Mouse (Mus musculus) kidney, embryonic 16.5 days (tissue): Measurements from ENCODE around the gene Epc2. TPM values are rescaled to one million over a fixed set of nuclear protein-coding genes. Genes with fewer than 3 reads are reported as not detected.
A peak's percentile ranks its signal among the peaks of the same experiment; 100 is the strongest.

Source experiments
- ATAC-seq: fragments of 200-750 bp; cut with Nextera tagmentation; 2 replicates; pipeline ENCODE4 v1.8.0; 2017; ENCODE audit warnings: moderate TSS enrichment; ENCODE audit not compliant: low FRiP score, low TSS enrichment
- H3K27ac ChIP-seq: fragments of 300-500 bp; sonication (generic); 2 replicates; pipeline ENCODE4 v1.5.1; 2014; ENCODE audit warnings: low read length
- H3K27me3 ChIP-seq: fragments of 300-500 bp; sonication (generic); 2 replicates; pipeline ENCODE4 v1.6.1; 2014; ENCODE audit warnings: low read length, control low read depth, mixed read lengths; ENCODE audit not compliant: insufficient read depth
- H3K36me3 ChIP-seq: fragments of 300-500 bp; sonication (generic); 2 replicates; pipeline ENCODE4 v1.6.1; 2014; ENCODE audit warnings: low read length, control low read depth, mixed read lengths; ENCODE audit not compliant: insufficient read depth
- H3K4me1 ChIP-seq: fragments of 300-500 bp; sonication (generic); 2 replicates; pipeline ENCODE4 v1.6.1; 2014; ENCODE audit warnings: low read length, control low read depth, mixed read lengths; ENCODE audit not compliant: insufficient read depth
- H3K4me2 ChIP-seq: fragments of 300-500 bp; sonication (generic); replicated peaks from 2 replicates; pipeline ENCODE4 v1.6.1; 2014; ENCODE audit warnings: low read depth, low read length
- H3K4me3 ChIP-seq: fragments of 300-500 bp; sonication (generic); 2 replicates; pipeline ENCODE4 v1.5.1; 2014; ENCODE audit warnings: mild to moderate bottlenecking, low read length
- H3K9ac ChIP-seq: fragments of 300-500 bp; sonication (generic); replicated peaks from 2 replicates; pipeline ENCODE4 v1.6.1; 2014; ENCODE audit warnings: low read length
- H3K9me3 ChIP-seq: fragments of 300-500 bp; sonication (generic); 2 replicates; pipeline ENCODE4 v1.6.1; 2016; ENCODE audit warnings: low read length, control low read depth
- whole genome bisulfite sequencing: fragments of 180-500 bp; shearing (Covaris S2); extraction: QIAGEN DNeasy Blood & Tissue Kit; methylation state at CpG from one replicate; pipeline ENCODE4 v1.1.7; 2014; 5-methylcytosine and 5-hydroxymethylcytosine counted together
- polyA plus RNA-seq: library from polyadenylated mRNA; unstranded; fragments of >200 nt; fragmentation: Nextera tagmentation; extraction: Ambion mirVana; gene quantifications from 2 replicates; pipeline ENCODE4 v1.2.1, GENCODE M21; 2015

Gene Epc2
- polyA plus RNA-seq, 1 experiment from 2014 or later: 6.5 TPM

DNA sequence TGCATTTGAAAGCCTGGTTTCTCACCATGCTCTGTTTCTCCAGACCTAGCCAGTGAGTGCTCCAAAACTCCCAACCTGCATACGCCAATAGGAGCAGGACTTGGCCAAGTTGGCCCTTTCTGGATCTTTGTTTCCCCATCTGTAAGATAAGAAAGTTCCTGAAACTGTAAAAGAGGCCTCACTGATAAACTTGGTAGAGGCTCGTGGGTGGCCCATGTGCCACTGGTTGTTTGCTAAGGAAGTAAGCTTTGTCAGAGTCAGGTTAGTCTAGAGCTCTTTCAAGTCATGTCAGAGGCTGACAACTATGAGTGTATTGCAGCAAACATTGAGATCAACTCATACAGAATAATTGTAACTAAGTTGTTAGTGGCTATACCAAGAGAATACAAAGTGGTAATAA lies 101.8 kb downstream of the Epc2 start:
- Histone ChIP-seq H3K9me3 (no peaks in the 10 kb centered on the region), H3K4me3 (no peak overlapping the region), H3K27ac (no peak overlapping the region), H3K4me2 (no peak overlapping the region), H3K9ac (no peak overlapping the region), H3K27me3 (no peaks in the 10 kb centered on the region), H3K36me3 (peaks cover 31% of the 10 kb centered on the region), H3K4me1 (no peaks in the 10 kb centered on the region)
- ATAC-seq: no peak
- WGBS: 92% methylated on average over 2 of the region's 2 CpGs

DNA sequence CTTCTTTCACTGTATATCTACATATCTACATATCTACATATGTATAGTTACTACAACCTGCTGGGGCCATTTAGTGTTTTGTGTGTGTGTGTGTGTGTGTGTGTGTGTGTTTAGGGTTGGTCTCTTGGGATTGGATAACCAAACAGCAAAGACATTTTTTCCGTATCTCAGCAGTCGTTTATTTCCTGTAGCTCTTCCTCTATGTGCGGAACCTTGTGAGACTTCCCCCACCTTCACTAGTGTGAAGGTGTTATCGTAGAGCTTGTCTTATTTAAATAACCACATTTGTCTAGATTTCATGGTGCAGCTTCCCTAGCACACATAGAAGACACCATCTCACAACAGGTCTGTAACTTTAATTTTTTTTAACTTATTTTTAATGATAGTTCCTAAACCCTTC lies 106.1 kb downstream of the Epc2 start:
- no peaks in the 10 kb centered on the region for H3K27me3 ChIP-seq
- 85% methylated on average over 4 of the region's 4 CpGs for WGBS
- H3K4me3 ChIP-seq: no peak overlapping the region
- no peaks in the 10 kb centered on the region for H3K9me3 ChIP-seq
- peaks cover 14% of the 10 kb centered on the region for H3K36me3 ChIP-seq
- H3K27ac ChIP-seq: no peak overlapping the region
- H3K4me1 ChIP-seq: no peaks in the 10 kb centered on the region
- H3K4me2 ChIP-seq: no peak overlapping the region
- no peak overlapping the region for H3K9ac ChIP-seq
- ATAC-seq: no peak

DNA sequence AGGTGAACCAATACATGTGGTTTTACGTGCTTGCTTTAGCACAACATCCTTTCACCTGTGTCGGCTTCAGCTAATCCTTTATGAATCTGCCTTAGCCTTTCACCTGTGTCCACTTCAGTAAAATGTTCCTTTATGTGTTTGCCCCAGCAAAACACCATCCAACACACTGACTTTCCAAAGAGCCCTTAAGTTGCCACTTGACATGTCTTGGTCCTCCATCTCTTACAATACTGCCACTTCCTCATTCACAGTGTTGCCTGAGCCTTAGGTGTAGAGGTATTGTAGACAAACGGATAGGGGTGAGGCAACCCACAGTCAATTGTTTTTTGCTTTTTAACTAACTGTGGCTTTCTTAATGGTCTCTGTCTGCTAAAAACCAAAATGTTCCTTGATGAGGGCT lies 107.1 kb downstream of the Epc2 start:
- H3K4me2 ChIP-seq: no peak overlapping the region
- peaks cover 9% of the 10 kb centered on the region; the same call in 1 of the 2 replicates for H3K36me3 ChIP-seq
- H3K27ac ChIP-seq: no peak overlapping the region
- no peaks in the 10 kb centered on the region for H3K4me1 ChIP-seq
- ATAC-seq: no peak
- 92% methylated on average over 3 of the region's 3 CpGs for WGBS
- H3K9me3 ChIP-seq: no peaks in the 10 kb centered on the region
- no peak overlapping the region for H3K9ac ChIP-seq
- H3K27me3 ChIP-seq: no peaks in the 10 kb centered on the region
- H3K4me3 ChIP-seq: no peak overlapping the region

DNA sequence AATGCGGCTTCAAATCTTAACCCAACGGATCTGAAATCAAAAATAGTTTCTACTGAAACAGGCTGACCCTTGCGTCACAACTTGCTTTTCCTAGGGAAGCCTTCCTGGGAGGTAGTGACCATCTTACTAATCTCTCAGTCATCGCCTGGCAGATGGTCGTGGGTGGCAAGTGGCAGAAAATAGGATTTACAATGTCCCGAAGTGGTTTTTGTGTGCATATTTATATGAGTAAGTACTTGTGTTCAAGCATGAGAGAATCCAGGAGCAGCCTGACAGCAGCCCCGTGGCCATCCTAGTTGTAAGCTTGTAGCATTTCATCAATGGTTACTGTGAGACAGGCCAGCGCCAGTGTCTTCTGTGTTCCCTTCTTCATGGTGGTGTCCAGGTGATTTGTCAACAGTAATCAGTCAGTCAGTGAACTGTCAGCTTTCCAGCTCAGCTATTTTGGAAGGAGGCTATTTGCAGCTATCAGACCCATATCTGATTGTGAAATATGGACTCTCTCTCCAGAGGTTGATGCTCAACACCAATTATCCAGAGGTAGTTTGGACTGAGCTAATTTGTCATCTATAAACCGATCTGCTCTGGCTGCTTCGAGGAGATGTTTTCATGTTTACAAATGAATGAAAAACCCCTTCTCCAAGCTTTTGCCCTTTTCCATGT lies 111.5 kb downstream of the Epc2 start:
- Histone ChIP-seq H3K4me3 (no peak overlapping the region), H3K4me2 (no peak overlapping the region), H3K9me3 (no peaks in the 10 kb centered on the region), H3K4me1 (no peaks in the 10 kb centered on the region), H3K27me3 (no peaks in the 10 kb centered on the region), H3K36me3 (no peaks in the 10 kb centered on the region), H3K27ac (no peak overlapping the region), H3K9ac (no peak overlapping the region)
- WGBS: 84% methylated on average over 10 of the region's 10 CpGs
- ATAC-seq: no peak

DNA sequence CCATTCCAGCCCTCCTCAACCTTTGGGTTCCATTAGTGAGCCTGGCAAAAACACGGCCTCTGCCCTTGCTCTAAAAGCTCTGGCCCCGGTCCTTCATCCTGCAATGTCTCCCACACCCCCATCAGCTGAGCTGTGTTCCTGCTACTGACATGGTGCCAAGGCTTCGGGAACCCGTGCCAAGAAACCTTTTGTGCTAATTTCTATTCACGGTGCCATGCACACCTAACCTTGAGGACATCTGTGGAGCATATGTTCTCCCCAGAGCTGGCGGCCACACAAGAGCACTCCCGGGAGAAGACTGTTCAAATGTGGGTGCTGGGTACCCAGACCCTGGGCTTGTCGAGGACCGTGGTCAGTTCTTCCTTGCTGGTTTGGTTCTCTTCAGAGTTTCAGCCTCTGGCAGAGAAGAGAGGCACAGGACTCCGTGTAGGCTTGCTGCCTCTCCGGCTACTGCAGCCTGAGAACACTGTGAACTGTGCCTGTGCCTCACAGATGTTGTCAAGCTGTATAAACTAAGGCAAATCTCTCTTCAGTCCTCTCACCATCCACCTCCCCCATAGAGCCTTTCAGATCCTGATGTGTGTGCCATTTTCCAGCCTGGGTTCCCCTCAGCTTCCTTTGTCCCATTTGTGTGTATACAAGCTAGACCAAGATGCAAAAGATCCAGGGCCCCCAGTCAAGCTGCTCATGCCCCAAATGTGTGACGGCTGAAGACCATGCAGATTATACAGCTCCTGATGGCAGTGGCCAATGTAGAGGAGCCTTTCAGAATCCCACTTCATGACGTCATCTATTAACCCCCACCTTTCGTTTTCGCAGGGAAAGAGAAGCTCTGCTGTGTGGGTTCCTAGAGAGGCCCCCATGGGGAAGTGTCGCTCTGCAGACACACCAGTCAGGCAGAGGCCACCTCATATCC lies 118.8 kb downstream of the Epc2 start:
- ATAC-seq: peak; percentile 21
- no peak overlapping the region for H3K9ac ChIP-seq
- no peak overlapping the region for H3K27ac ChIP-seq
- no peaks in the 10 kb centered on the region for H3K9me3 ChIP-seq
- peak overlapping the region; percentile 38 for H3K4me2 ChIP-seq
- no peaks in the 10 kb centered on the region for H3K27me3 ChIP-seq
- peaks cover 24% of the 10 kb centered on the region for H3K4me1 ChIP-seq
- H3K36me3 ChIP-seq: no peaks in the 10 kb centered on the region
- 68% methylated on average over 16 of the region's 16 CpGs for WGBS
- no peak overlapping the region for H3K4me3 ChIP-seq

DNA sequence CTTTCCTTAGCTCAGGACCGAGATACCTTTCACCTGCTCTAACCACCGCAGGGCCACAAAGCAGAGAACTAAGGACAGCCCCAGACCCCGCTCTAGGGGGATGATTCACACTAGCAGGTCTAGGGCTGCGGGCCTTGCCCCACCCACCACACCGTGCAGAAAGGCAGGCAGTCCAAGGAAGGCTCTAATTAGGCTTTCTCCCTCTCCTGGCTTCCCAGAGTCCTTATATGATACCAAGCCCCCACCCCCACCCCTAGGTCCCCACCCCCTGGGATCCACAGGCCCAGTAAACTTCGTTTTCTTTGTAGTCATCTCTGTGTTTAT lies 119.5 kb downstream of the Epc2 start:
- Histone ChIP-seq H3K4me2 (peak overlapping the region; percentile 38), H3K9me3 (no peaks in the 10 kb centered on the region), H3K4me3 (no peak overlapping the region), H3K36me3 (no peaks in the 10 kb centered on the region), H3K27me3 (no peaks in the 10 kb centered on the region), H3K27ac (no peak overlapping the region), H3K4me1 (peaks cover 24% of the 10 kb centered on the region), H3K9ac (no peak overlapping the region)
- 41% methylated on average over 6 of the region's 6 CpGs for WGBS
- ATAC-seq: peak; percentile 49

DNA sequence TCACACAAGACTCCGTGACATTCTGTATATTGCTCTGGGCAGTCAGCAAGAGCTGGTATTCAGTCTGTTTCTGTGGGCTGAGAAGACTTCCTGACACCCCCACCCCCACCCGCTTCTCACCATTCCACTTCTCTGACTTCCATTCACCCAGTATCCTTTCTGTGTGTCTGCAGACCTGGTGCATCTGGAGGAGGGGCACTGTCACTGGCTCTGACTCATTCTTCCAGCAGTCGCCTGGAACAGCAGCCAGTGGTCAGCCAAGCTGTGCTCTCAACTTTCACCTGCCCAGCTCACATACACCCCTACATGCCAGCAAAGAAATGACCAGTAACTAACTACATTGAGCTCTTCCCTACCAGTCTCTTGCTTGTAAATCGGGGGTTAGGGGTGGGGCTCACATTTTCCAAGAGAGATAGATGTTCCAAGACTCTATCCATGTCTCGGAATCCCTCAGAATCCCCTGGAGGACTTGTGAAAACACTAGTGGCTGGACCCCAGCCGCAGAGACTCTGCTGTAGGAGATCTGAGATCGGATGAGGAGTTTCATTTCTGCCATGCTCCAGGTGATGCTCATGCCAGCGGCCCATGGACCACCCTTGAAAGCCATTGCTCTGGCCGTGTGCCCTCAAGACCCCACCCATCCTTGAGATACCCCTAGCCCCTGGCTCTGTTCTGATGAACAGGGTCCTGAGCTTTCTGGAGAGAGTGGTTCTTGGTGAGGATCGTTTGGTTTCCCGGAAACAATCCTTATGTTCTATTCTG lies 120.1 kb downstream of the Epc2 start:
- H3K4me3 ChIP-seq: 0 out of 2 replicates have a peak overlapping the region, but pooled peaks have one; percentile 7

DNA sequence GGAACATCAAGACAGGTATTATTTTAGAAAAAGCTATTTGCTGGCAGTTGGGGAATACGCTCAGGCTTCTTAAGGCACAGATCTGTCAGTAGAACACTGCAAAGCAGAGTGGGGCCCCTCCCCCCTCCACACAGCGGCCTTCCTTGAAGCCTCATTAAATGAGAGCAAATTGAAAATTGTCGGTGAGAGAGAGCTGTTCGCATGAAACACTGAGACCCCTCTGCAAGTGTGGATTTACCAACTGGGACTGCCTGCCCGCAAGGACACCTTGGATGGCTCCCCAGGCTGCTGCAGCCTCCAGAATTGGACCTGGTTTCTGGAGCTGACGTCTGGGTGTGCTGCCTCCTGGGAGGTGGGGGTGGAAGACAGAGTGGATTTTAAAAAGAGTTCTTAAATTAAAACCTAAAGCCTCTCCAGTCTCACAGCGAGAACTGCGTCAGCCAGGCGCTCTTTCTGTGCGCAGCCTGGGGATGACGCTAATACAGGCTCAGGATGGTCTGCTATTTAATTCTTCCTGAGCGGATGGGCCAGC lies 120.9 kb downstream of the Epc2 start:
- Histone ChIP-seq H3K4me1 (peaks cover 24% of the 10 kb centered on the region), H3K4me3 (no peak overlapping the region; the same call in 1 of the 2 replicates), H3K4me2 (peak overlapping the region; percentile 38), H3K9ac (no peak overlapping the region), H3K27ac (no peak overlapping the region), H3K27me3 (no peaks in the 10 kb centered on the region), H3K36me3 (no peaks in the 10 kb centered on the region), H3K9me3 (no peaks in the 10 kb centered on the region)
- peak; percentile 50 for ATAC-seq
- WGBS: 43% methylated on average over 12 of the region's 12 CpGs

More for the DNA sequence above, 120.1 kb downstream of the Epc2 start:
- Histone ChIP-seq H3K27me3 (no peaks in the 10 kb centered on the region), H3K4me1 (peaks cover 24% of the 10 kb centered on the region), H3K9me3 (no peaks in the 10 kb centered on the region), H3K4me2 (peak overlapping the region; percentile 38), H3K36me3 (no peaks in the 10 kb centered on the region), H3K27ac (no peak overlapping the region), H3K9ac (no peak overlapping the region)
- peak; percentile 89 for ATAC-seq
- 46% methylated on average over 11 of the region's 11 CpGs for WGBS

DNA sequence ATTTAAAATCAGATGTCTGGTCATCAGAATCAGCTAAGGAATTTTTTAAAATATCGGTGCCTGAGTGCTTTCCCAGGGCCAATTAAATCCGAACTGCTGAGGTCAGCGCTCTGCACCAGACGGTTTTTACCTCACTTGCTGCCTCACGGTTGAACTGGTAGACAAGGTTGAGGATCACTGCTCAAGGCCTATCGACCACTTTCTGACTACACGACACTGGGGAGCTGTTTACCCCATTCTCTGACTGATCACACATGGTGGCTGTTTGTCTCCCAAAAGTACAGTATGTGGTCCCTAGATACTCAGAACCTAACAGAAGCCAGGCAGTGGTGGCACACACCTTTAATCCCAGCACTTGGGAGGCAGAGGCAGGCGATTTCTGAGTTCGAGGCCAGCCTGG lies 121.4 kb downstream of the Epc2 start:
- Histone ChIP-seq H3K9ac (no peak overlapping the region), H3K36me3 (no peaks in the 10 kb centered on the region), H3K4me2 (peak overlapping the region; percentile 38), H3K9me3 (0 out of 2 replicates have a peak, but pooled peaks cover 2% of the 10 kb centered on the region), H3K4me3 (no peak overlapping the region), H3K27ac (no peak overlapping the region), H3K4me1 (peaks cover 24% of the 10 kb centered on the region), H3K27me3 (no peaks in the 10 kb centered on the region)
- ATAC-seq: no peak
- 48% methylated on average over 9 of the region's 9 CpGs for WGBS
